17 mouse cellular contexts compared by ENCODE assay signal in the genomic region with DNA sequence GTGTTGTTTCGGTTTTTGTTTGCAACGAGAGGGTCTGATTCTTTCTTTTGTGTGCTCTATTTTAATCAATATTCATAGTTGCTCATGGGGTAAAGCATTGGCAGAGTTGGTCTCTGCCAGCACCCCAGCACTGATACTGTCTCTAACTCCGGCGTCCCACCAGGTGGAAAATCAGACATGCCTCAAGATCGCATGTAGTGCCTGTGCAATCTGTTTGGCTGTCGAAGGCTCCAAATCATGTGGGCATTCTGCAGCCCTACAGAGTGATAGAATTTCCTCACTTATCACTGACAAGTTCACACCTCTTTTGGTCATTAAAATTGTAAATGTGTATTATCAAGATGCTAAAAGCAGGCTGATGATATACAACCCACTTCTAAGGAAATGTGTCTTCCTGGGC.
"Had no signal": no experiment of that assay in that cellular context is flagged by ENCODE, and none has a peak within 500 bp of the region (broad histone marks: within the 10 kb centered on the region; RNA-seq: fewer than 3 reads in every experiment).

No protein-coding gene starts in this region.

- H3K27ac ChIP-seq: limb, embryonic 12.5 days; liver, embryonic 13.5 days; lung, embryonic 15.5 days; macrophage; midbrain, embryonic 12.5 days; neural tube, embryonic 13.5 days had no signal

- H3K4me2 ChIP-seq: limb, embryonic 12.5 days; liver, embryonic 13.5 days; lung, embryonic 15.5 days; midbrain, embryonic 12.5 days; neural tube, embryonic 13.5 days had no signal

- H3K9me3 ChIP-seq: limb, embryonic 12.5 days; liver, embryonic 13.5 days; lung, embryonic 15.5 days; megakaryocyte, embryonic 14.5 days; midbrain, embryonic 12.5 days; neural tube, embryonic 13.5 days had no signal

- H3K27me3 ChIP-seq: limb, embryonic 12.5 days; liver, embryonic 13.5 days; lung, embryonic 15.5 days; megakaryocyte, embryonic 14.5 days; midbrain, embryonic 12.5 days; neural tube, embryonic 13.5 days had no signal

- H3K4me1 ChIP-seq: limb, embryonic 12.5 days; liver, embryonic 13.5 days; lung, embryonic 15.5 days; megakaryocyte, embryonic 14.5 days; midbrain, embryonic 12.5 days had no signal

- H3K9ac ChIP-seq: limb, embryonic 12.5 days; liver, embryonic 13.5 days; liver, postnatal 0 days; lung, embryonic 15.5 days; midbrain, embryonic 12.5 days; neural tube, embryonic 13.5 days had no signal

- ATAC-seq: liver, postnatal 0 days; midbrain, embryonic 16.5 days had no signal

- DNase-seq: kidney, postnatal 25 days; liver; liver, embryonic 13.5 days; liver, postnatal 0 days; lung, postnatal 14 days; retina, postnatal 1 day; right cerebral cortex, postnatal 4 days; spleen, adult 18-20 months; thymus, adult 18-20 months; thymus, postnatal 14 days had no signal

- H3K4me3 ChIP-seq: limb, embryonic 12.5 days; liver, embryonic 13.5 days; lung, embryonic 15.5 days; megakaryocyte, embryonic 14.5 days; midbrain, embryonic 12.5 days; neural tube, embryonic 13.5 days had no signal

- H3K36me3 ChIP-seq: limb, embryonic 12.5 days; liver, embryonic 13.5 days; lung, embryonic 15.5 days; midbrain, embryonic 12.5 days; neural tube, embryonic 13.5 days had no signal
